Mouse (Mus musculus) spleen, adult 10 weeks (tissue): Measurements from ENCODE around the gene Psme3. TPM values are rescaled to one million over a fixed set of nuclear protein-coding genes. Genes with fewer than 3 reads are reported as not detected.

ENCODE experiments used
- polyA plus RNA-seq: library from polyadenylated mRNA; stranded (reverse); fragments of 350-450 nt; fragmentation: Illumina TruSeq; extraction: RNeasy Lipid Tissue Mini Kit (QIAGEN cat#74804); gene quantifications from one replicate; pipeline ENCODE4 v1.2.3, GENCODE M21; 2015; ENCODE audit warnings: low replicate concordance; ENCODE audit not compliant: insufficient read depth

Psme3 gene
- polyA plus RNA-seq, result 225 TPM

GRCm38 (mm10) chr11:101315665-101316500 is at the start of gene Psme3:
Gene Psme3, plus strand, starts transcription at chr11:101316213.

GRCm38 (mm10) chr11:101278223-101279192 is 37.5 kb upstream of the Psme3 start, which contains the start of the genes Cntd1 and Coa3:
Gene Cntd1, plus strand, starts transcription at chr11:101279012.
Gene Coa3, minus strand, starts transcription at chr11:101279114.

DNA sequence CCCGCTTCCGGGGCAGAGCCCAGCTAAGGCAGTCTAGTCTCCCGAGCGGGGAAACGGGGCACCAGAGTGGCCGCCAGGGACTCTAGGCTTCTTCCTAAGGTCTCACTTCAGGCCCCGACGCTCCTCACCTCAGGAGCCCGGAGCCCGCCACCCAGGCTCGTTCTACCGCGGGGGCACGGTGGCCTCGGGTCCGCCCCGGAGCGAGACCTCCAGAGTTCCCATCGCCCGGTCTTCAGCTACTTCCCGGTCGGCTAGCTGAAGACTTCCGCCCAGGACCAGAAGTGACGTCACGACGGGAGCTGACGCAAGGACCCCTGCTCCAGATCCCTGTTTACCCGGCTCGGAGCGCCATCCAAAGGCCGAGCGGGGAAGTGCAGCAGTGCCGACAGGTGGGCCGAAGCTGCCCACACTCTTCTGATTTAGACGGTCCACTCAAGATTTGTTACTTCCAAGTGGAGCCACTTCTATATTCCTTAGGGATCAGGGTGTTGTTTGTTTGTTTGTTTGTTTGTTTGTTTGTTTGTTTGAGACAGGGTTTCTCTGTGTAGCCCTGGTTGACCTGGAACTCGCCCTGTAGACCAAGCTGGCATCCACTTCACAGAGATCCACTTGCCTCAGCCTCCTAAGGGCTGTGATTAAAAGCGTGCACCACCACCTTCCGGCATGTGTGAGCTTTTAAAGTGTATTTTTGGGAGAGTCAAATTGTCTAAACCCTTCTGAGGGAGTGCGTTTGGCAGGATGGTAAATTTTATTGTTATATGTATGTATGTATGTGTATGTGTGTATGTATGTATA is 13.8 kb upstream of the Psme3 start, which contains the start of gene Becn1:
Becn1 (minus strand) TSS at position 283 of the 795 bp plus-strand sequence.

GRCm38 (mm10) chr11:101324763-101325162 is 8.8 kb downstream of the Psme3 start, which contains the start of gene Aoc2:
Gene Aoc2, plus strand, starts transcription at chr11:101325063.

GRCm38 (mm10) chr11:101330371-101330924 is 14.4 kb downstream of the Psme3 start, which contains the start of gene Aoc3:
Gene Aoc3, plus strand, starts transcription at chr11:101330605.

DNA sequence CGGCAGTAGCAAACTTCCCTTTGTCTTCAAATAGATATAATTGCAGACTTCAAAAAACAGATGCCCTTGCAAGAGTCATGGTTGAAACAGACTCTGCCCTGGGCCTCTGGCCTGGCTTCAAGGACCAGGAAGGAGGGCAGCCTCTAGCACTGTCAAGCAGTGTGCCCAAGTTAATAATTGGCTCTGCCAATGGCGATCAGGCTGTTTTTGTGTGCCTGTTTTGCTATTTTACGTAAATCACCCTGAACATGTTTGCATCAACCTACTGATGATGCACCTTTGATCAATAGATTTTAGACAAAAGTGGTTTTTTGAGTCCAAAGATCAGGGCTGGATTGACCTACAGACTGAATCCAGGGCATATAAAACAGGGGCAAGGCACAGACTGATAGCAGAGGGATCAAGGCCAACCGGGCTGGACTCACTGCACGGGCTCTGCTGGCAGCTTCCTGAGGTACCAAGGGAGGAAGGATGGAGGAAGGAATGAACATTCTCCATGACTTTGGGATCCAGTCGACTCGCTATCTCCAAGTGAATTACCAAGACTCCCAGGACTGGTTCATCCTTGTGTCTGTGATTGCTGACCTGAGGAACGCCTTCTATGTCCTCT is 51.4 kb downstream of the Psme3 start, which contains the start of gene G6pc:
G6pc (plus strand) TSS at position 236 of the 610 bp plus-strand sequence.

Other genes with a start within 250 kb of the Psme3 start
- gene Naglu, start 246.2 kb upstream of the Psme3 start, polyA plus RNA-seq, result 6.9 TPM
- gene Hsd17b1, start 237.8 kb upstream of the Psme3 start, polyA plus RNA-seq, result 0.70 TPM
- 10.9 TPM for gene Coasy, start 233.6 kb upstream of the Psme3 start, polyA plus RNA-seq
- 64.9 TPM for gene Mlx, start 228.9 kb upstream of the Psme3 start, polyA plus RNA-seq
- gene Psmc3ip, start 220.8 kb upstream of the Psme3 start, polyA plus RNA-seq, result 5.5 TPM
- gene Retreg3, start 196.3 kb upstream of the Psme3 start, polyA plus RNA-seq, result 94.9 TPM
- gene Tubg1, start 196.3 kb upstream of the Psme3 start, polyA plus RNA-seq, result 7.7 TPM
- gene Tubg2, start 160.3 kb upstream of the Psme3 start, polyA plus RNA-seq, result 1.6 TPM
- 0.69 TPM for gene Cntnap1, start 145.7 kb upstream of the Psme3 start, polyA plus RNA-seq
- gene Plekhh3, start 144.9 kb upstream of the Psme3 start, polyA plus RNA-seq, result 0.40 TPM
- gene Ccr10, start 140.8 kb upstream of the Psme3 start, polyA plus RNA-seq, result not detected
- gene Ezh1, start 89.8 kb upstream of the Psme3 start, polyA plus RNA-seq, result 58.1 TPM
- gene Ramp2, start 70.2 kb upstream of the Psme3 start, polyA plus RNA-seq, result 39.4 TPM
- gene Vps25, start 62.5 kb upstream of the Psme3 start, polyA plus RNA-seq, result 112 TPM
- gene Wnk4, start 55.6 kb upstream of the Psme3 start, polyA plus RNA-seq, result 1.3 TPM
- gene Cntd1, start 37.2 kb upstream of the Psme3 start, polyA plus RNA-seq, result 1.3 TPM
- gene Coa3, start 37.1 kb upstream of the Psme3 start, polyA plus RNA-seq, result 44.5 TPM
- gene Becn1, start 13.9 kb upstream of the Psme3 start, polyA plus RNA-seq, result 156 TPM
- gene Aoc2, start 8.8 kb downstream of the Psme3 start, polyA plus RNA-seq, result 5.3 TPM
- 1.8 TPM for gene Aoc3, start 14.4 kb downstream of the Psme3 start, polyA plus RNA-seq
- not detected for gene G6pc, start 51.3 kb downstream of the Psme3 start, polyA plus RNA-seq
- gene Aarsd1, start 101.4 kb downstream of the Psme3 start, polyA plus RNA-seq, result 21.1 TPM
- gene Gm27029, start 108.6 kb downstream of the Psme3 start, polyA plus RNA-seq, result 0.90 TPM
- 12.0 TPM for gene Rundc1, start 108.9 kb downstream of the Psme3 start, polyA plus RNA-seq
- gene Ptges3l, start 109.1 kb downstream of the Psme3 start, polyA plus RNA-seq, result 1.5 TPM
- 251 TPM for gene Rpl27, start 126.1 kb downstream of the Psme3 start, polyA plus RNA-seq
- gene Ifi35, start 132.2 kb downstream of the Psme3 start, polyA plus RNA-seq, result 55.0 TPM
- gene Rnd2, start 148.8 kb downstream of the Psme3 start, polyA plus RNA-seq, result 1.6 TPM
- 22.6 TPM for gene Vat1, start 150.0 kb downstream of the Psme3 start, polyA plus RNA-seq
- gene Brca1, start 235.7 kb downstream of the Psme3 start, polyA plus RNA-seq, result 6.8 TPM
- 102 TPM for gene Nbr1, start 235.9 kb downstream of the Psme3 start, polyA plus RNA-seq